Mouse (Mus musculus) limb, embryonic 12.5 days (tissue): Measurements from ENCODE around the gene Antxr1. TPM values are rescaled to one million over a fixed set of nuclear protein-coding genes. Genes with fewer than 3 reads are reported as not detected.
A peak's percentile ranks its signal among the peaks of the same experiment; 100 is the strongest.

Source experiments
- ATAC-seq: fragments of 200-750 bp; cut with Nextera tagmentation; 2 replicates; pipeline ENCODE4 v1.8.0; 2017; ENCODE audit warnings: low read depth, moderate TSS enrichment; ENCODE audit not compliant: insufficient number of reproducible peaks, insufficient read depth, low FRiP score, low TSS enrichment
- H3K27ac ChIP-seq: fragments of 300-500 bp; sonication (generic); 2 replicates; pipeline ENCODE4 v1.5.1; 2016; ENCODE audit warnings: mild to moderate bottlenecking, moderate library complexity
- H3K27me3 ChIP-seq: fragments of 300-500 bp; sonication (generic); 2 replicates; pipeline ENCODE4 v1.6.1; 2016; ENCODE audit warnings: mild to moderate bottlenecking, moderate library complexity
- H3K36me3 ChIP-seq: fragments of 300-500 bp; sonication (generic); 2 replicates; pipeline ENCODE4 v1.6.1; 2016; ENCODE audit warnings: mild to moderate bottlenecking, moderate library complexity
- H3K4me1 ChIP-seq: fragments of 300-500 bp; sonication (generic); replicated peaks from 2 replicates; pipeline ENCODE4 v1.6.1; 2016
- H3K4me2 ChIP-seq: fragments of 300-500 bp; sonication (generic); 2 replicates; pipeline ENCODE4 v1.6.1; 2016; ENCODE audit warnings: mild to moderate bottlenecking, moderate library complexity
- H3K4me3 ChIP-seq: fragments of 300-500 bp; sonication (generic); replicated peaks from 2 replicates; pipeline ENCODE4 v1.5.1; 2016; ENCODE audit warnings: mild to moderate bottlenecking
- H3K9ac ChIP-seq: fragments of 300-500 bp; sonication (generic); replicated peaks from 2 replicates; pipeline ENCODE4 v1.6.1; 2016; ENCODE audit warnings: mild to moderate bottlenecking, moderate library complexity
- H3K9me3 ChIP-seq: fragments of 300-500 bp; sonication (generic); 2 replicates; pipeline ENCODE4 v1.6.1; 2016; ENCODE audit warnings: mild to moderate bottlenecking, moderate library complexity
- WGBS: fragments of 180-500 bp; shearing (Covaris S2); methylation state at CpG from one replicate; pipeline ENCODE4 v1.1.7; 2016; 5-methylcytosine and 5-hydroxymethylcytosine counted together
- polyA plus RNA-seq: library from polyadenylated mRNA; unstranded; fragments of >200 nt; fragmentation: Nextera tagmentation; extraction: Ambion mirVana; gene quantifications from 2 replicates; pipeline ENCODE4 v1.2.1, GENCODE M21; 2016

Gene Antxr1
- polyA plus RNA-seq, 1 experiment from 2014 or later, result 16.2 TPM

DNA sequence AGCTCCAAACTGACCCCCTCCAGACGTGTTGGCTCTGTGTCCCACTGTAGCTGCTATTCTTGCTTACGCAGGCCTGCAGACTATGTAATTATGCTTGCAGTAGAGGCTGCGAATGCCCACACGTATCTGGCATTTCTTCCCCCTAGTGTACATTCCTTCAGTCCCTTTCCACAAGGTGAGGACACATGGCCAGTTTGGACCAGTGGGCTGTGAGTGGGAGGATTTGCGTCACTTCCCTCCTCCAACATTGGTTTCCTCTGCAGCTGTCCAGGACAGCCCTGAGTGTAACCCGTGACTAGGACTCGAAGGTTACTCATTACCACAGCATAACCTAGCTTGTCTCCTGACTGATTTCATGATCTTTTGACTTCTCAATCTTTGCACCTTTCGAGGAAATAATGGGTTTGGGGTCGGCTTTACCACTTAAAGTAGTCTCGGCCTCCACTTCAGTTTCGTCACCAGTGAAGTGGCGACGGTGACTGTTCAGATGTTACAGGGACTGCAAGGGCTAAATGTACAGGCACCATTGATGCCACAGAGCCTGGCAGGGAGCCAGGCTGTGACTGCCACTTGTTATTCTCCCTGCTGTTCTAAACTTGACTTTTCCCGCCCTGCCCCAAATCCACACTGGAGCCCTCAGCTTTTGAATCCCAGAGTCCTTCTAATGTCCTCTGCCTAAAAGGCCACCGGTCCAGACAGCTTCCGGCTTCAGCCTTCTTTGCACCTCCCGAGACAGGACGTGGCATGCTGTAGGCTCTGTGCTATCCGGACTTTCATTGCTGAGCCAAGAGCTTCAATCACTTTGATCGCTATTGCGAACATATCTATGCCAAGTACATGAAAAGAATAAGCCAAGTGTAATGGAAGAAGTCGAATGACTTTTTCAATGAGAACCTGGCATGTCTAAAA lies 7.1 kb downstream of the Antxr1 start:
- peaks cover 8% of the 10 kb centered on the region; the same call in 1 of the 2 replicates for H3K36me3 ChIP-seq
- 88% methylated on average over 22 of the region's 22 CpGs for whole genome bisulfite sequencing
- H3K4me2 ChIP-seq, result no peak overlapping the region
- H3K4me1 ChIP-seq, result peaks cover 42% of the 10 kb centered on the region
- no peaks in the 10 kb centered on the region for H3K27me3 ChIP-seq
- H3K9me3 ChIP-seq, result no peaks in the 10 kb centered on the region
- ATAC-seq, result no peak
- H3K4me3 ChIP-seq, result no peak overlapping the region
- no peak overlapping the region for H3K27ac ChIP-seq
- H3K9ac ChIP-seq, result no peak overlapping the region

DNA sequence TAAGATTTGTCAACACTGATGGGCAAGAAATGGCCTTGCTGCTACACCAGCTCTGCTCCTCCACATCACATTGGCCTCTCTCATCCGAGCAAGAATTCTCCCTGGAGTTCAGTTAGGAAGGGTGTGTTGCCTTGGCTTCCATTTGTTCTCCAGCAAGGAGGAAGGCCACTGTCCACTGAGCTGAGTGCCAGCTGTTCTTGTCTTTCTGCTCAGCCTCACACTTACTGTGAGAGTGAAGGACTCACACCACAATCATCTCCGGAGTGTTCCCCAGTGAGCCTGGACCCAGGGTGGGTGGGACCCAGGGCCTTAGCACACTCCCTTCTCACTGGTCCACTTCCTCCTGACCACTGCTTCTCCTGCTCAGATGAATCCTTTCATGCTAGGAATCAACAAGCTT lies 8.7 kb downstream of the Antxr1 start:
- H3K4me1 ChIP-seq, result peaks cover 33% of the 10 kb centered on the region
- no peaks in the 10 kb centered on the region for H3K27me3 ChIP-seq
- H3K9me3 ChIP-seq, result no peaks in the 10 kb centered on the region
- 63% methylated on average over 2 of the region's 2 CpGs for WGBS
- no peak overlapping the region for H3K27ac ChIP-seq
- H3K4me2 ChIP-seq, result no peak overlapping the region
- H3K36me3 ChIP-seq, result peaks cover 8% of the 10 kb centered on the region; the same call in 1 of the 2 replicates
- no peak for ATAC-seq
- no peak overlapping the region for H3K4me3 ChIP-seq
- H3K9ac ChIP-seq, result no peak overlapping the region

DNA sequence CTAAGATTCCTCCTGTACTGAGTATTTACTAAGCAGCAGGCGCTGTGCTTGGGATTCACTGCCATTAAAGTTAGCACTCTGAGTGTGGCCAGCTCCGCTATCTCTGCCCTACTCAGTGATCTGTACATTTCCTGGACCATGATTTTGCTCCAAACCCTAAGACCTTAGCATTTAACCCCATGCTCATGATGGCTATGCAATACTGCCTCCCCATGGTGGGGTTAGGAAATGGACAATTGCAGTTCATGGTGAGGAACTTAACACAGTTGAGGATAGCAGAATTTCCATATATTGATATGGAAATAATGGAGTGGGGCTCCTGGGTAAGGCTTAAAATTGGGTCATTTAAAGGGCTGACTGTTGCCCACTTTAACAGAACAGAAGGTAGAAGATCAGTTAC lies 12.2 kb downstream of the Antxr1 start:
- Histone ChIP-seq H3K27me3 (no peaks in the 10 kb centered on the region), H3K36me3 (peaks cover 5% of the 10 kb centered on the region; the same call in 1 of the 2 replicates), H3K27ac (no peak overlapping the region), H3K4me3 (no peak overlapping the region), H3K9ac (no peak overlapping the region), H3K4me2 (no peak overlapping the region), H3K4me1 (peaks cover 7% of the 10 kb centered on the region; the same call in 1 of the 2 replicates), H3K9me3 (no peaks in the 10 kb centered on the region)
- WGBS, result 84% methylated on average over 2 of the region's 2 CpGs
- ATAC-seq, result no peak

DNA sequence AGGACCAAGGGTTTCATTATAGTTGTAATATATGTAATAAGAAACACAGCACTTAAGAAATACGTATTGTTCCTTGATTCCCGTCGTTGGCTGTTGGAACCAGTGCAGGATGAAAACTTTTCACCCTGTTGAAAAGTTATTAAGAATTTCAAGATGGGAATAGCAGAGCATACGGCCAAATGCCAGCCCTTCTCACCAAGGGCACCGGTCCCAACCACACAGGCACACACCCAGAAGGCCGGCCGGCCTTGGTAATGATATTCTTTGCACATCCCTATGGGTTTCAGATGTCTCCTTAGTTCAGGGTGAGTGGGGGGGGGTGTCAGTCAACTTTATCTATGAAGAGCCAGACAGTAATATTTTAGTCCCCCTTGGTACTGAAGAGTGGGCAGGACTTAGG lies 17.0 kb downstream of the Antxr1 start:
- no peak overlapping the region for H3K4me2 ChIP-seq
- no peak overlapping the region for H3K27ac ChIP-seq
- no peak overlapping the region for H3K4me3 ChIP-seq
- peaks cover 11% of the 10 kb centered on the region; the same call in 1 of the 2 replicates for H3K4me1 ChIP-seq
- no peak overlapping the region for H3K9ac ChIP-seq
- H3K27me3 ChIP-seq, result no peaks in the 10 kb centered on the region
- no peaks in the 10 kb centered on the region for H3K36me3 ChIP-seq
- H3K9me3 ChIP-seq, result no peaks in the 10 kb centered on the region
- whole genome bisulfite sequencing, result 93% methylated on average over 7 of the region's 7 CpGs
- ATAC-seq, result no peak

DNA sequence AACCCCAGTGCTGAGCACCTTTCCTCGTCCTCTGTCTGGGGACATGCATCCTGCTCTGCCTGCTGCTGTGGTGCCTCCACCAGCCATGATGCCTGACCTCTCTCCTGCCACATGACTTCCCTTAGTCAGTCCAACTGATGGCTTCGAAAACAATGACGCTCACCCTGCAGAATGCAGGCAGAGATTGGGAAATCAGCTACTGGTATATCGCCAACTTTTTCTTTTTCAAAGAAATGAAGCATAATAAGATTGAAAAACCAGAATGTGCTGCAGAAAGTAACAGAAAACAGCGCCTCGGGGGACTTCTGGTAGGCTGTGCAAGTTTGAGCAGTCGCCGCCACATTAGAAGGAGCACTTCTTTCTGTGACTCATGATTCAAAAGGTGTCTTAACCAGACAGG lies 18.7 kb downstream of the Antxr1 start:
- WGBS, result 85% methylated on average over 8 of the region's 8 CpGs
- no peak for ATAC-seq
- Histone ChIP-seq H3K36me3 (peaks cover 6% of the 10 kb centered on the region), H3K4me3 (no peak overlapping the region), H3K4me1 (peaks cover 12% of the 10 kb centered on the region; the same call in 1 of the 2 replicates), H3K4me2 (no peak overlapping the region), H3K9ac (no peak overlapping the region), H3K27ac (no peak overlapping the region), H3K27me3 (no peaks in the 10 kb centered on the region), H3K9me3 (no peaks in the 10 kb centered on the region)

DNA sequence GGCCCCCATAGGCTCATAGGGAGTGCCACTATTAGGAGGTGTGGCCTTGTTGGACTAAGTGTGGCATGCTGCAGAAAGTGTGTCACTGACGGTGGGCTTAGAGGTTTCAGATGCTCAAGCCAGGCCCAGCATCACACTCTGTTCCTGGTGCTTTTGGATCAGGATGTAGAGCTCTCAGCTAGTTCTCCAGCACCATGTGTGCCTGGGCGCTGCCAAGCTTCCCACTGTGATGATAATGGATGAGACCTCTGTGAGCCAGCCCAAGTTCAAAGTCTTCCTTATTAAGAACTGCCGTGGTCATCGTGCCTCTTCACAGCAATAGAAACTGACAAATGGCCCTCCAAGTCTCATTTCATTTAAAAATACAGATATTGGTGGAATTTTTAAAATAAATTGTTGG lies 22.9 kb downstream of the Antxr1 start:
- WGBS, result 74% methylated on average over 4 of the region's 4 CpGs
- H3K9ac ChIP-seq, result no peak overlapping the region
- no peak overlapping the region for H3K4me3 ChIP-seq
- H3K9me3 ChIP-seq, result no peaks in the 10 kb centered on the region
- H3K27me3 ChIP-seq, result no peaks in the 10 kb centered on the region
- H3K36me3 ChIP-seq, result peaks cover 48% of the 10 kb centered on the region
- ATAC-seq, result no peak
- peaks cover 12% of the 10 kb centered on the region; the same call in 1 of the 2 replicates for H3K4me1 ChIP-seq
- no peak overlapping the region for H3K4me2 ChIP-seq
- H3K27ac ChIP-seq, result no peak overlapping the region

DNA sequence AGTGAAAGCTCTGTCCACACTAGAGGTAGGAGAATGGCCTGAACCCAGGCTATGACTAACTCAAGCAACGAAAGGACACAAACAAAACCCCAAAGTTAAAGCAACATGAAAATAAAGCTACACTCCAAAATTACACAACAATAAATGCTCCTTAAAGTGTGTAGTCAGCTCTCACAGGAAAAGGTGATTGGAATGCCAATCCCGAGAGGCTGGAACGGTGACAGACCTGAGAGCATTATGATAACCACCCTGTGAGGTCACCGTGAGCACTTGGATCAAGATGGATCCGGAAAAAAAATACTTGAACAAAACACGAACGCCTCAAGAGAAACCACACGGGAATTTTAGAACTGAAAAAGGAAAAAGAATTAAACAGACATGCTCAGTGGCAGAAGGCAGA lies 31.1 kb downstream of the Antxr1 start:
- H3K4me2 ChIP-seq, result no peak overlapping the region
- H3K36me3 ChIP-seq, result peaks cover 50% of the 10 kb centered on the region
- H3K27ac ChIP-seq, result 0 out of 2 replicates have a peak overlapping the region, but pooled peaks have one; percentile 80
- WGBS, result 86% methylated on average over 8 of the region's 8 CpGs
- H3K9me3 ChIP-seq, result no peaks in the 10 kb centered on the region
- ATAC-seq, result no peak
- H3K9ac ChIP-seq, result no peak overlapping the region
- no peaks in the 10 kb centered on the region for H3K27me3 ChIP-seq
- no peak overlapping the region for H3K4me3 ChIP-seq
- peaks cover 45% of the 10 kb centered on the region for H3K4me1 ChIP-seq

DNA sequence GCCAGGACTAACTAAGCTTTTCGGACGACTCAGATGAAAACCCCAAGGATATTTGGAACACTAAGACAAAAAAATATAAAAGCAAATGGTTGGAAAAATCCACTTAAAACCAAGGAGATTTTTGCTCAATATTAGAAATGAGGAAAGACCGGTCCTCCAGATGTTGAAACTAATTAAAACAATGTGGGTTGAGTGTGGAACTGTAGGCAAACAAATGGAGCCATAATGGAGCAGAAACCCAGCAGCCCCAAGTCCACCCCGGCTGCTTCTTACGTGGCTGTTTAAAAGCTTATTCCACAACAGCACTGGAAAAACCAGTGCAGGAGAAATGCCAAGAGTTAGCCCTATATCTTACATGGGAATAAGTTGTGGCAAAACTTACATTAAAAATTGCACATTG lies 32.9 kb downstream of the Antxr1 start:
- Histone ChIP-seq H3K27me3 (no peaks in the 10 kb centered on the region), H3K4me2 (no peak overlapping the region), H3K9ac (no peak overlapping the region), H3K4me1 (peaks cover 45% of the 10 kb centered on the region), H3K9me3 (no peaks in the 10 kb centered on the region), H3K27ac (peak overlapping the region; percentile 74), H3K36me3 (peaks cover 33% of the 10 kb centered on the region), H3K4me3 (no peak overlapping the region)
- 32% methylated on average over 5 of the region's 5 CpGs for WGBS
- ATAC-seq, result no peak

DNA sequence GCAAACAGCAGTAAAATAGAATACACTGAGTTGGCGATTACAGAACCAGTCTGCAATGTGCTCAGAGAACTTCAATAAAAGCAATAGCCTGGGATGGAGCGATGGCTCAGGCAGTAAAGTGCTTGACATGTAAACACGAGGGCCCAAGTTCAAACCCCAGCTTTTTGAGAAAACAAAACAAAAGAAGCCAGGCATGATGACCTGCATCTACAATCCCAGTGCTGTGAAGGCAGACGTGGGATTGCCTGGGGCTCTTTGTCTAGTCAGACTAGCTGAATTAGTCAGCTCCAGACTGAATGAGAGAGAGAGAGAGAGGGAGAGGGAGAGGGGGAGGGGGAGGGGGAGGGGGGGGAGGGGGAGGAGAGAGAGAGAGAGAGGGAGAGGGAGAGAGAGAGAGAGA lies 33.6 kb downstream of the Antxr1 start:
- no peak overlapping the region for H3K4me2 ChIP-seq
- H3K36me3 ChIP-seq, result peaks cover 26% of the 10 kb centered on the region
- peaks cover 45% of the 10 kb centered on the region for H3K4me1 ChIP-seq
- H3K27me3 ChIP-seq, result no peaks in the 10 kb centered on the region
- WGBS, result 34% methylated on average over 4 of the region's 4 CpGs
- ATAC-seq, result no peak
- H3K9ac ChIP-seq, result no peak overlapping the region
- no peak overlapping the region for H3K4me3 ChIP-seq
- no peak overlapping the region for H3K27ac ChIP-seq
- H3K9me3 ChIP-seq, result no peaks in the 10 kb centered on the region

DNA sequence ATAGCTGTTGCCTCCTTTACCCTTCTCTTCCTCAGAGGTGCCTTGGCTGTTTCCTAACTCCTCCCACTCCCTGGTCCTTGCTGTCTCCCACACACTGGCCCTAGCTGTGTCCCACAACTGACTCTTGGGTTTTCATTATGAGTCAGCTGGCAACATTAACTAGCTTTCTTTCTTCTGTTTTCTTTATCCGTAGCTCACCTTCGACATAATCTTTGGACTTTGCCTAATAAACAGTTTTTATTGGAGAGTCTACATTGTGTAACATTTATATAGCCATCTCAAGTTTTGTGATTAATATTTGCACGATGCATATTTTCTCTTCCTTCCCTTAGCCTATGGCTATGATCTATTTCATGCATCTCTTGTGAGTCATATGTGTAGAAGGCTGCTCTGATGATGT lies 40.7 kb downstream of the Antxr1 start:
- Histone ChIP-seq H3K36me3 (peaks cover 32% of the 10 kb centered on the region), H3K27ac (no peak overlapping the region), H3K4me2 (no peak overlapping the region), H3K27me3 (no peaks in the 10 kb centered on the region), H3K4me1 (no peaks in the 10 kb centered on the region), H3K9me3 (no peaks in the 10 kb centered on the region), H3K4me3 (no peak overlapping the region), H3K9ac (no peak overlapping the region)
- WGBS, result 71% methylated on average over 3 of the region's 3 CpGs
- no peak for ATAC-seq

DNA sequence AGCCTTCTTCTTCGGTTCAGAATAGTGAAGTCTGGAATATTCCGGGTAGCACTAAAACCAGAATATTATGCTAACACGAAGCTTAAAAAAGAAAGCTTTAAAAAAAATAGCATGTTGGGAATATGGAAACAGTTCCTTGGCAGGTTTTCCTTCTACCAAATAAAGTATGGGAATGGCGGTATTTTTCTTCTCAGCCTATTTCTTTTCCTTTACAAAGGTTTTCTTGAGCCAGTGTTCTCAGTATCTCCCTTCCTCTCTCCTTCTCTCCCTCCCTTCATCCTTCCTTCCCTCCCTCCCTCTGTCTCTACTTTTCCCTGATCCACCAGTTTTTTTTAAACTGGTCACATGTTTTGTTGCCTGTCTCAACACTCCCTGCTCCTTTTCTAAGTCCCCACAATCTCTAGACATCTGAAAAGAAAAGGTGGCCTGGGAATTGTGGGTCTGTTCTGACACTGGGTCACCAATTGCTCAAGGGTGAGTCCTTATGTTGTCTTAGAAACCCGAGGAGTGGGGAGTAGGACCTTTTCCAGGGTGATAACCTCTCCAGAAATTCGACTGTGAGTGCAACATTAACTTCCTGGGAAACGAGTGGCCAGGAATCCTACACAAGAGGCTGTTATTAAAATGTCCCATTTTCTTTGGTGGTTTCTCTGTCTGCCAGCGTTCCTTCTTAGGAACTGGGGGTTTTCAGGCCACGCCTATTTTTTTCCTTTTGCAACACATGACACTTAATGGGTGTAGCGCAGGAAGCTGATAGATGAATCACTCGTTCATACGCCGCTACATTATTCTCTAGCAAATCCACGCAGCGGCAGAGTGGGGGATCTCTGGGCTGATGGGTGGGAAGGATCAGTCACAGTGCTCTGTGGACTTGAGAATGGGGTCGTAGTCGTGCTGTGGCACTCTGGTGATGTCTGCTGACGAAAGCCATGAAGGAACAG lies 42.4 kb downstream of the Antxr1 start:
- no peaks in the 10 kb centered on the region for H3K4me1 ChIP-seq
- H3K9ac ChIP-seq, result no peak overlapping the region
- H3K9me3 ChIP-seq, result no peaks in the 10 kb centered on the region
- no peak overlapping the region for H3K4me3 ChIP-seq
- no peak overlapping the region for H3K27ac ChIP-seq
- H3K36me3 ChIP-seq, result peaks cover 32% of the 10 kb centered on the region
- no peaks in the 10 kb centered on the region for H3K27me3 ChIP-seq
- no peak overlapping the region for H3K4me2 ChIP-seq
- 84% methylated on average over 18 of the region's 18 CpGs for WGBS
- ATAC-seq, result no peak
